Mouse (Mus musculus): Measurements from ENCODE around the gene Col6a4.

DNA sequence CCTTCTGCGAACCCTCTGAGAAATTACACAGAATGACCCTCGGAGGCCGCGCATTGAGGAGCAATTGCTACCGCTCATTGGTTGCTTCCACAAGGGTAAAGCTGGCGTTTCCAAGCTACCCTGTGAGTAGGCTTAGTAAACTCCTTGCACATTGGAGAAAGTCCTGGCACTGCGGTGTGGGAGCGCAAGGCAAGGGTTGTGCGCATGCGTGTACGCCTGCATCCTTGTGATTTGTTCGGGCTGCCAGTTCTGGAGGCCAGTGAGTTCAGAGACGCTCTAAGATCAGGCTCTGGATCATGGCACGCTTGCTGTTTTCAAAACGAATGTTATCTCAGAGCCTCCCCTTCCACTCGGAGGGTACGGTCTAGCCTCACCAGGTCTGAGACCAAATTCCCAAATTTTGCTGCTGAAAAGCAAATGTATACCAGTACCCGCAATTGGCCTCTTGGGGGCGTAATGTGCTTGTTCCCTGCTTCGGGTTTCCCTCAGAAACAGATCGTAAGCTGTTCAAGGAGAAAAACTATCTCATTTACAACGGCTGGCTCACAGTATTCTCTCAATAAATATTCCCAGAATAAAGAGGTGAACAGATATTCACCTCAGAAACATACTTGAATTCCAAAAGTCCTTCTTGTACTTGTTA lies 2.9 kb upstream of the Col6a4 start:
- TF ChIP-seq GATA1 (IDR thresholded peaks at IDR 0.05; ENCODE audit: borderline replicate concordance, low read length) = no peak
- TF ChIP-seq FLI1 (IDR thresholded peaks at IDR 0.05; ENCODE audit: low read length) = no peak

Measured in megakaryocyte, embryonic 14.5 days (primary cell).